Mouse (Mus musculus) v-Abl transformed pro-B cells (cell line): Measurements from ENCODE around the gene Pde2a.

Experiments
- in situ Hi-C, 2 experiments: fragments of 400-800 bp; cut with MboI; formaldehyde crosslinking; loops; one replicate each; pipeline ENCODE4 v1.15.1; 2025; ENCODE audit not compliant: unreplicated experiment in 2 of 2

Gene Pde2a

DNA sequence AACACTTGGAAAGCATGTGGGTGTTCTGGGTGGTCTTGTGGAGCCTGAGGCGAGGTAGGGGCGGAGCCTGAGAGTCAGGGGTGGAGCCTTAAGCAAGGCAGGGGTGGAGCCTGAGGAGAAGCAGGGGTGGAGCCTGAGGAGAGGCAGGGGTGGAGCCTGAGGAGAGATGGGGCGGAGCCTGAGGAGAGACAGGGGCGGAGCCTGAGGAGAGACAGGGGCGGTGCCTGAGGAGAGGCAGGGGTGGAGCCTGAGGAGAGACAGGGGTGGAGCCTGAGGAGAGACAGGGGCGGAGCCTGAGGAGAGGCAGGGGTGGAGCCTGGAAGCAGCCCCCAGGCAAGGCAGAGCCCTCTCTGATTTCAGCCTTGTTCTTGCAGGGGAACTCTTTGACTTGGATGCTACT is 79.7 kb downstream of the Pde2a start:
- in situ Hi-C loops, result loop anchor here (5.0 kb wide), 1 partner anchor 49 kb away; no protein-coding TSS in a partner anchor

DNA sequence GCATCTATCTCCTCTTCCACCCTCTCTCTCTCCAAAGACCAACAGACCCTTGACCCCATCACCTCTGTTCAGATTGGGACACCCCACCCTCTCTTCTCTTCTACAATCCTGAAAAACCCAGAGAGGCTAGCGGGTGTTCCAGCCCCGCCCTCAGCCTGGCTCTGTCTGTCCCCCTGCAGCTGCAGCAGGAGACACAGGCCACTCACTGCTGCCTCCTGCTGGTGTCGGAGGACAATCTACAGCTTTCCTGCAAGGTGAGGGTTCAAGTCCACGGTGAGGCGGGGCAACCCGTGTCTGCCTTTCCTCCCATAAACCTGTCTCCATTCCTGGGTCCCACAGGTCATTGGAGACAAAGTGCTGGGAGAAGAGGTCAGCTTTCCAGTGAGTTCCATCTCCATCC is 80.2 kb downstream of the Pde2a start:
- in situ Hi-C loops, result loop anchor here (5.0 kb wide), 1 partner anchor 49 kb away; no protein-coding TSS in a partner anchor

DNA sequence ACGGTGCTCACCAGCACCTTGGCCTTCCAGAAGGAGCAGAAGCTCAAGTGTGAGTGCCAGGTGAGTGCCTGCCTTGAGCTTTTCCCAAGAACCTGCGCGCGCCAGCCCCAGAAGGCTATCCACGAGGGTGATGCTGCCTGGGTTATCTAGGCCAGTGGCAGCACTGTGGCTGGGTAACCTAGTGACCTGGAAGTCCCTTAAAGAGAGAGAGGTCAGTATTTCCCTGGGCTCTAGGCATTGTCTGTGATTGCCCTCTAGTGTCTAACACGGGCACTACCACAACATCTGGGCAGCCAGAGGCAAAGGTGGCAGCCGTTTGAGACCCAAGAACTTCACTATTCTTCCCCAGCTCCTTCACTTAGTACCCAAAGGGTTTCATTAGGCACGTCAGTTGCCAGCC is 81.9 kb downstream of the Pde2a start:
- in situ Hi-C loops, result loop anchor here (5.0 kb wide), 1 partner anchor 51 kb away; no protein-coding TSS in a partner anchor

DNA sequence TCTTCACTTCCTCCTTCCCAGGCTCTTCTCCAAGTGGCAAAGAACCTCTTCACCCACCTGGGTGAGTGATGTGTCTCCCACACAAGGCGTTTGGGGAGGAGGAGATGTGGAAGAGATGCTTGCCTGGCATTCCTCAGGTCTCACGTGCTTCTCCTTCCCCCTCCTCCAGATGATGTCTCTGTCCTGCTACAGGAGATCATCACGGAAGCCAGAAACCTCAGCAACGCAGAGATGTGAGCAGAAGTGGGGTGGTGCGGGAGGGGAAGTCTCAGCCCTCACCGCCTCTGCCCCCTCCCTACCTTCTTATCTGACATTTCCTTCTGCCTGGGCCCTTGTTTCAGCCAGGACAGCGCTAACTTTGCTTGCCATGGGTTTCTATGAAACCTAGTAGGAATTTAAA is 82.3 kb downstream of the Pde2a start:
- in situ Hi-C loops, result loop anchor here (5.0 kb wide), 1 partner anchor 52 kb away; no protein-coding TSS in a partner anchor

DNA sequence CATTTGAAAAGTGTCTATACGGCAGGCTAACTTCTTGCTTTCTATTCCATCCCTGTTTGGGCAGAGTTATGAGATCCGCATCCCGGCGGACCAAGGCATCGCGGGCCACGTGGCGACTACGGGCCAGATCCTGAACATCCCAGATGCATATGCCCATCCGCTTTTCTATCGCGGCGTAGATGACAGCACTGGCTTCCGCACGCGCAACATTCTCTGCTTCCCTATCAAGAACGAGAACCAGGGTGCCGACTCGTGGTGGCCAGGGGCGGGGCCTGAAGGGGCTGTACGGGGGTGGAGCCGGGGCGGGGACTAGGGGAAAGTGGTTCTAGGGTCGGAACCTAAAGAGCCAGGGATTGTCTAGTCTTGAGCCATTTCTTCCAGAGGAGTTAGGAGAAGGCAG is 83.0 kb downstream of the Pde2a start:
- in situ Hi-C loops, result loop anchor here (5.0 kb wide), 1 partner anchor 52 kb away; no protein-coding TSS in a partner anchor

DNA sequence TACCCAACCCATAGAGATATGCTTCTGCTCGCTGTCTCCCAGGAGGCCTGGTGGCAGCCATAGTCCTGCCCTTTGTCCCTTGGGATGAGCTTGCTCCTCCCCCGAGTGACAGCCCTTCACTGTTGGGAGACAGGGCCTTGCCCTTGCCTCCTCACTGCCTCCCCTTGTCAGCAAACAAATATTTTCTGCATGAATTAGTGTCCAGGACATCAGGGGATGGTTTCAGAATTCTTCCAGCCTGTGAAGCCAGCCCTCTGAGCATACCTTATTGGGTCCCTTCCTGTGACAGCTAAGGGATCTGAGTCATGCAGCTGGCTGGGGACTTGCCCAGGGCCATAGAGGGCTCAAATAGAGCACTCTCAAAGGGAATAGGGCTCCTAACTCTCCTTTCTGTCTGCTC is 87.7 kb downstream of the Pde2a start:
- in situ Hi-C loops, result no loop called here

DNA sequence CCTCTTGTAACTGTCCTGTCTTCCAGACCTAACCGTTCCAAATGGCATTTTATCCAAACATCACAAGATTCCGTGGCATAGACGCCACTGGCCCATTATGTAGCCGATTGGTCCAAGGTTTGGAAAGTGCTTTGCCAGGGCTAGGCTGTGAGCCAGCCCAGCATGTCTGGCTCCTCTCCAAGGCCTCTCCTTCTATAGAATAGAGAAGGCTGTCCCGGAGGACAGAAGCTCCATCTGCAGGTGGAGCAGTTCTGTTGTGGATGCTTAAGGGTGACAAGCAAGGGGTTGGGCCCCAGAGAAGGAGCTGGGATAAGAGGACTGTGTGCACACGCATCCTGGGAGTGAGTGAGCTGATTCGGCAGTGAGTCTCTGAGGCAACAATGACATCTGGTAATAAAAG is 92.2 kb downstream of the Pde2a start:
- in situ Hi-C loops, result no loop called here

DNA sequence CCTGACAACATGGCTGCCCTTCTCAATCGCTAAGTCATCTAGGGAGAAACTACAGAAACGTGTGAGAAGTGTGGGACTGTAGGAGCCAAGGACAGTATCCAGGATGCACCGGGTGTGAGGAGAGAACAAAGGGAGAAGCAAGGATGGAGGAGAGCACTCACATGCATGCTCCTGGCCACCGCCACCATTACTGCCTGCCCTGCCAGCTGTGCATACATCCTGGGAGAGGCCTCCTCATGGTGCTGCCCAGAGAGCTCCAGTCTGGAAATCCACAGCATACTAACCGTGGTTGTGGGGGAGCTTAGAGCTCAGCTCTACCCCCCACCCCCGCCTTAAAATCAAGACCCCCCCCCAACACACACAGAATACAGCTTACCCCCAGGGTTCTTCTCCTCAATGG is 93.3 kb downstream of the Pde2a start:
- in situ Hi-C loops, result no loop called here

DNA sequence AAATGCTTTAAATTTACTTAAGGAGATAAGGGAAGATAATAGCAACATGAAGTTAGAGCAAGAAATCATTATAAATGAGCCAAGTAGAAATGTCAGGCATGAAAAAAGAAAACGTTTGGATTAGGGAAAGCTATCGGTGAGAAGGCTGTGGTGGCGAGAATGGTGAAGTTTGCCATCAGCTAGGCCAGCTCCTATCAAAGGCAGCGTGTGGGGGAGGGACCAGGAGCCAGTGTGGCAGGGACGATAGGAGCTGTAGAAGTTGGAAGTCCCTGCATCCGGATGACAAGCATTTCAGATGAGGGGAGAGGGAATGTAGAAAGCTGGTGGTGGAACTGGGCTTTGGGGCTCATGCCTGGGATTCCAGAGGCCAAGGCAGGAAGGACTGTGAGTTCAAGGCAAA is 93.8 kb downstream of the Pde2a start:
- in situ Hi-C loops, result no loop called here

DNA sequence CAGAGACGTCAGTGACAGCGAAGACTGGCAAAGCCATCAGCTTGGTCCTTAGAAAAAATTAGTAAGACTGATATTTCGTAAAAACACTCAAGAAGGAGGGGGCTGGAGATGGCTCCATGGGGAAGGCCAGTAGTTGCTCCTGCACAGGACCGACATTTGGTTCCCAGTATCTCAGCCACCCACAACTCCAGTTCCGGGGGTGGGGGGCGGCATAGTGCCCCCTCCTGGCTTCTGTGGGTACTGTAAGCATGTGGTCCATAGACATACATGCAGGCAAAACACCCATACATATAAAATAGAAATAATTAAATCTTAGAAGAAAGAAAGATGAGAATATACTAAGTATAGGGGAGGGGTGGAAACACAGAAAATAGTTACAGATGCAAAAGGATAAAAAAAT is 95.0 kb downstream of the Pde2a start:
- in situ Hi-C loops, result no loop called here

DNA sequence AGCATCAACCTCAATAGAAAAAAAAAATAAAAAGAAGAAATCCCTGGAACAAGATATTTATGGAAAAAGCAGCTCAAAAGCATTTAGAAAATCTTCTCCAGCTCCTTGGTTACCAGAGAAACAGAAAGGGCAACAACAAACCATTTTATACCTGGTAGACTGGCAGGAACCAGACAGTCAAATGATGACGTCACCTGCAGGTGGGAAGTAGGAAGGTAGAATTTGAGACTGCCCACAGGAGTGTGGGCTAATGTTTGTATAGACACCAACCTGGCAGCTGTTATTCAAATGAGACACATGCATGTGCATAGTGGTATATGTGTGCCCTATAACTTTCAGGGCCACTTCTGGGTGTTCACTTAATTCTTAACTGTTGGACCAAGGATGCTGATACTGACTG is 100.2 kb downstream of the Pde2a start:
- in situ Hi-C loops, result no loop called here

DNA sequence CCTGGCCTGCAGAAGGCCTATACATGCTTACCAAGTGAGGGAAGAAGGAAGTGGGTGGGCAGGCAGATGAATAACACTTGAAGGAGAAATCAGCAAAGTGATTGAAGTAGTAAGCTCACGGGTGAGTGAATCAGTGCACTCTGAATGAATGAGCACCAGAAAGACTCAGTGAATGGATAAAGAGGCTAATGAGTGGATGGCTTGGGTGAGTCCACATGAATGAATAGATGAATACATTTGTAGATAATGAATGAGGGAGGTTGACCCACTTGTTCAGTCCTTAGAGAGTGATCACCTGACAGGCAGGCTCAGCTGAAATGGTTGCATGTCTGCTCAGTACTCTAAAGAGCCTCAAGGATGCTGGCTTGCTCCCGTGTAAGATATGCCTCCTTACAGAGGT is 101.7 kb downstream of the Pde2a start:
- in situ Hi-C loops, result no loop called here

DNA sequence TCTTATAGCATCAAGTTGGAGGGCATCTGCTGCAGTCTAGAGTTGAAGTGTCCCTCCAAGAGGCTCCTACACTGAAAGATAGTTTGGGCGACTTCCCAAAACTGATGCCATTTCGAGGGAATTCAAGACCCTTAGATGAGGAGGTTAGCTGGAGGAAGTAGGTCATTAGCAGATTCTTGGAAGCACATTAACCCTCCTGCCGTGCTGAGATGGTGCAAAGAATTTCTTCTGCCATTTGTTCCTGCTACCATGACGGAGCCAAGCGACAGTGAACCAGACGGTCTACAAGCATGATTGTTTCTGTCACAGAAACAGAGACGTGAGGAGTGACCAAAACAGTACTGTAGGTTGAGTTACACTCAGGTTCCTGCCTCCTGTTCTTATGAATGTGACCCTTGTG is 105.0 kb downstream of the Pde2a start:
- in situ Hi-C loops, result no loop called here

DNA sequence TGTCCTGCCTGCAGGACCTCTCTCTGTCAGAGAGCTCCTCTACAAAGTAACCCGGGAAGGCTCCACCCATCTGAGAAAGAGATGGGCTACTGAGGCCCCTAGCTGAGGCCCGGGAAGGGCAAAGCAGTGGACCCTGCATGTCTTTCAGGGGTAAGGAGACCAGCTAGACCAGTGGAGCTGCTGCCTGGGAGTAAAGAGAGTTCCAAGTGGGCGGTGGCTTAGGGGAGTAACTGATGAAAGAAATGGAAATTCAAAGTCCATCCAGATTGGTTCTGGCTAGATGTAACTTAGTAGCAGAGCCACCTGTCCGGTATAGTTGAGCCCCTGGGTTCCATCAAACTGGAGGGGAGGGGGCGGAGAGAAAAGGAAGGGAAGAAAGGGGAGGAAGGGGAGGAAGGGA is 112.9 kb downstream of the Pde2a start:
- in situ Hi-C loops, result loop anchor here in 1 of 2 experiments (10.0 kb wide), 1 partner anchor 230 kb away; the partner anchor contains the start of gene Atg16l2

DNA sequence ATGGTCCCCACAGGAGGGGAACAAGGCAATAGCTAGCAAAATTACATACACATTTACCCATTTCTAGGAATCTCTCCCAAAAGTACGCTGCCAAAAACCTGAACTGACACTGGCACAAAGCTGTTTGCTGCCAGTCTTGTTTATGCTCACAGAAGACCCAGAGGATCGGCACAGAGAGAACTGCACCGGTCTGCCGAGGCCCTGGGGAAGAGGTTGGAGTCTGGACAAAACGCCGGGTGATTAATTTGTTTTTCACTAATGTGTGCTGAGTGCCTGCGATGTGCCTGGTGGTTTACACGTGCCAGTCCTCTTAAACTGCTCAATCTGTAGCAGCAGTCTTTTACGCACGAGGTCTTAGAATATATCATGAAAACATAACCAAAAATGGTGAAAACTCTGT is 113.6 kb downstream of the Pde2a start:
- in situ Hi-C loops, result loop anchor here in 1 of 2 experiments (10.0 kb wide), 1 partner anchor 230 kb away; the partner anchor contains the start of gene Atg16l2

DNA sequence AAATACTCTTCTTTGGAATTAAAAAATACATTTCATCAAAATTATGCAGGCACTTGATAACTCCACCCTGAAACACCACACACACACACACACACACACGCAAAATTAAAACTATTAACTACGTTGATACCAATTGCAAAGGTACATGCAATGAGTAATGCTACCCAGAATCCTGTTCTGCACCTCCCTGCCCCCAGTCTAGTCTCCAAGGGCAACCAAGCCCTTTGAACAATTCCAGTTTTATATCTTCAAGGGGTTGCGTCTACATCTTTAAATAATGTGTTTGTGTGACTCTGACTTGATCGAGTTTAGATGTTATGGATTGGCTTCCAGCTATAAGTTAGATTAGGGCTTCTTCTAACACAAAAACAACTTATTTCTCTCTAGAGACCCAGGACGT is 114.0 kb downstream of the Pde2a start:
- in situ Hi-C loops, result loop anchor here in 1 of 2 experiments (10.0 kb wide), 1 partner anchor 231 kb away; the partner anchor contains the start of gene Atg16l2

DNA sequence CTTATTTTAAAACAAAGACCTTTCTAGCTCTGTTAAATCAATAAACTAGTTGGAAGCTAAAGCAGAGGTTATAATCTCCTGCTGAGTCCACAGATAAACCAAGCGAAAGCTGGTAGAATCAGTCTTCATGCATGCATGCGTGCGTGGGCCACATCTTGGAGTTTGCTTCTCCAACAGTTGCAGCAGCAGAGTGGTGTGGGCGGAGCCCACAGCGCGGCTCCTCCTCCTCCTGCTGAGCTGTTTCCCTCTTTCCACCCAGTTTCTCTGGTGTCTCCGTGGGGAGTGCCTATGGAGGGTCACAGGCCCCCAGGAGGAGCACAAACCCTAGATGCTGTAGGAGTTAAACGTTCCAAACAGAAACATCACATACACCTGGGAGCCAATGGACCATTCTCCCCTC is 116.0 kb downstream of the Pde2a start:
- in situ Hi-C loops, result loop anchor here in 1 of 2 experiments (10.0 kb wide), 1 partner anchor 233 kb away; the partner anchor contains the start of gene Atg16l2

DNA sequence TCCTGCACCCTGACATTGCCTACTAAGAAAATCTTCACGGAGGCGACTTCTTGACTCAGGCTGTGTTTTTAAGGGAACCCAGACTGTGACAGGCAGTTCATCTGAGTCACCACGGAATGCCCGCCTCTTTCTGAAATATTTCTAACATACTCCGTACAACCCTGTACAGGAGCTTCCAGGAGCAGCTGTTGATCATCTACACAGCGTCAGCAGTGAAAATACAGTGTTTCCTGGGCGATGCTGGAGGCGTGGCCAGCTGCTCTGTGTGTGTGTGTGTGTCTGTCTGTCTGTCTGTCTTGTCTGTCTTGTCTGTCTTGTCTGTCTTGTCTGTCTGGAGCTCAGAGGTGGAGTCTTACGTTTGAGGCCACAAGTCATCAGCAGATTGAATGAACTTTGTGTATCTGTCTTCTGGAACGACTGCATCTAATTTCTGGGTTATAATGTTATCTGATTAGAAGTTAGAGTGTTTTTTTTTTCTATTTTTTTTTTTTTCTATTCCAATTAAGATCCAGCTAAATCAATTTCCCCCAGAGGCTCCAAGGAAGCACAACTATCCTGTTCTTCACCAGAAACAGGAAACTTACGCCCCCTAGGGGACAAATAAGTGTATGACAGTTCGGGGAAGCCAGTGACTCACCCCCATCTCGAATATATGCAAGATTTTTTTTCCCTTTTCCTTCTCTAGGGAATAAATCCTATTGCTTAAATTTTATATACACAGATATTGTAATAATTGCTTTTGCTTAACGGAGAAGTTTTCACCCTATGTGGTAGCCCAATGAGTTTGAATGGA is 116.8 kb downstream of the Pde2a start:
- in situ Hi-C loops, result loop anchor here in 1 of 2 experiments (10.0 kb wide), 1 partner anchor 234 kb away; the partner anchor contains the start of gene Atg16l2

DNA sequence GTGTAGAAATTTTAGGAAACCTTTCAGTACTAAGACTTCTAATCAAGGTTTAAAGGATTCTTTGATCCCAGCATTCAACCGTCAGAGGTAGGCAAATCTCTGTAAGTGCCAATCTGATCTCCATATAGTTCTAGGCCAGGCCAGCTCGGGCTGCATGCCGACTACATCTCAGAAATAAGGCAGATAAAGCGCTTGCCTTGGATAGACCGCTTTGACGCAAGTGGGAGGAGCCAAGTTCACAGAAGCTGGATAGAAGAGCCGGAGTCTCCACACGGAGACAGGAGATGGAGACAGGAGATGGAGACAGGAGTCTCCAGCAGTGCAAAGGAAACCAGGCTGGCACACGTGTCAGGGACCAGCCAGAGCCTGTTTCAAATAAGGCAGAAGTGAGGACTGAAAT is 118.3 kb downstream of the Pde2a start:
- in situ Hi-C loops, result loop anchor here in 1 of 2 experiments (10.0 kb wide), 1 partner anchor 235 kb away; the partner anchor contains the start of gene Atg16l2

DNA sequence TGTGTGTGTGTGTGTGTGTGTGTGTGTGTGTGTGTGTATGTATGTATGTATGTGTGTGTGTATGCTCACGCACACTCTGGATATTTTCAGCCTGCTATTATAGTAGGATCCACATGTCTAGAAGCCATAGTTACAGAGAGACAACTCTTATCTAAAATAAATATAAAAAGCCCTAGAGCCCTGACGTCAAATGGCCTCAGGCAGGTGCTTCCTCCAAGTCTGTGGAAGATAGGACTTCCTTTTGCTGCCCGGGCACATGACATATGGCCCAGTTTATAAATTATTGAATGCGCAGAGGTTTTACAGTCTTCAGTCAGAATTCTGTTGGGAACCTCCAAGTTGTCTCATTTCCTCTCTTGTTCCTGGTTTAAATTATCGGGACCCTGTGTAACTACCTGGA is 119.2 kb downstream of the Pde2a start:
- in situ Hi-C loops, result no loop called here

DNA sequence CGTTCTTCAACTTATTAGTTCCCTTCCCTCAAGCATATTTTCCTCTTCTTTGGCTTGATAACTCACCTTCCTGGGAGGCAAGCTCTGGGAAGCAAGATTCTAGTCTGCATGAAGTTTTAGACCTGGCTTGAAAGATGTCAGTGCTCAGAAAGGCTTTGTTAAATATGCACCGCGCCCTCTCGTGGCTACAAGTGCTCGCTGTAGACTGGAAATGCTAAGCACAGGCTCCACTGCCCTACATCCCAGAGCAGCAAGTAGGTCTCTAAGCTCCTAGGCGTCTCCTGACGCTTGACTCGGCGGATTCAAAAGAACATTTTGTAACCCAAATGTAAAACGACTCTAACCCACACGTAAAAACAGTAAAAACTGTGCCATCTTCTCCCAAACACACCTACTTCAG is 119.6 kb downstream of the Pde2a start:
- in situ Hi-C loops, result no loop called here

DNA sequence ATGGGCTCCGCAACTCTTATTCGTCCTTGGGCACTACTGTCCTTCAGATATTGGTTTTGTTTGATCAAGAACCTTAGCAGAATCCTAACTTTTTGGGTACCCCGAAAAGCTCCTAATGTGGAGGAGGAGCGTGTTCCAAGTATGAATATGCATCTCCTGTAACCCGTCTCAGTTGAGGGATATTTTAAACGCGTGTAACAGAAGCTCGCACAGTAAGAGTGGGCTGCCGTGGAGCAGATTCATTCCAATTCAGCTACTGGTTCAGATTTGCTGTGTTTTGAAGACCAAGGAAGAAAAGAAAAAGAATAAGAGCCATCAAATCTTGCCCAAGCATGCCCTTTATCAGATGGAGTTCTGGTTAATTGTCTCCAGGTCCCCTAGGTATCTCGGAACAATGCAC is 120.2 kb downstream of the Pde2a start:
- in situ Hi-C loops, result no loop called here
